Mouse (Mus musculus) spleen, postnatal 14 days (tissue): Measurements from ENCODE around the gene Nipal4.
A peak's percentile ranks its signal among the peaks of the same experiment; 100 is the strongest.

Source experiments
- DNase-seq, 2 experiments: peaks; one replicate each; pipeline ENCODE4 v3.0.0; 2021 to 2022; ENCODE audit warnings: low spot score in 2 of 2

The Nipal4 gene

DNA sequence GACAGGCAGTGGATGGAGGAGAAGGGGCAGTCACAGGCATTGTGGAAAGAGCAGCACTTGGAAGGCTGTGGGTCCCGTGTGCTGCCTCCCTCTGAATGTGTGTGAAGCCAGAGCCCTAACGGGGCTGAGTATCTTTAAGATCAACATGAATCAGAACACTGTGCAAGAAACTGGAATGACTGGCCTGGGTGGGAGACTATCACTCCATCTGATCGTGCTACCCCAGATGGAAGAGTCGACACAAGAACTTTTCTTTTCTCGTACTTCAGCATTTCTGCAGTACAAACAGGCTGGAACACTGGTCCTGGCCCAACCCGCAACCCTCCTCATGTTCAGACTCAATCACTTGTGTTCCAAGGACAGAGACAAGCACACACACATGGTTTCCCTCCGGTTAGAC, 2.2 kb upstream of the Nipal4 start:
- DNase-seq: no peak

DNA sequence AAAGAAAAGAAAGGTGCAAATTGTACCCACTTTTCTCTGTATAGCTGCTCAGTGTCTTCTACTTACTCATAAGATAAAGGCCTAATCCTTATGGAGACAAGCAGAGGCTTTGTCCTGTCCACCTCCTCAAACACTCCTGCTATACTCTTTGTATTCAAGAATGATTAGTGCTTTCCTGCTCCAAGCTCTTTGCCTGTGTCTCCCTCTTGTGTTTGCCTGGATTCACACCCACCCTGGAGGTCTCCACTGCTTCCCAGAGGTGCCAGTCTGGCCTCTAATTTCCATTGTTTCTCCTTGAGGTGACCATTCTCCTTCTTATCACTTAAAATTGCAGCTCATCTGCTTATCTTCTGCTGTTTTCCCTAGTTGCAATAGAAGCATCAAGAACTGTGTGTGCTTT, 8.8 kb downstream of the Nipal4 start:
- DNase-seq: no peak

DNA sequence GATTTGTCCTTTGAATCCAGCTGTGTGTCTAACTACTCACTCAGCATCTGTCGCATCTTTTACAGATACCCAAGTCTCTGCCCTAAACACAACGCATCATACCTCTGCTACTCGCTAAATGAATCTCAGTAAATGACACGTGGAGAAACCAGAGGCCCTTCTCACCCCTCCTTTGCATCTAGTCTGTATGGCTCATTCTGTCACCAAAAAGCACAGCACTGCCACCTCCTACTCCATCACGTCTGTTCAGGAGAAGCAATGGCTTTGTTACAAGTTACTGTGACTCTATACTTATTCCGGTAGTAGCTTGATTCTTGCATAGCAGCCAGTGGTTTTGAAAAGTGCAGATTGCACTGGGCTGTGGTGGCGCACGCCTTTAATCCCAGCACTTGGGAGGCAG, 9.4 kb downstream of the Nipal4 start:
- no peak for DNase-seq

- DNase-seq: no peak
Measured at GRCm38 (mm10) chr11:46146619-46147018, 19.7 kb downstream of the Nipal4 start.

DNA sequence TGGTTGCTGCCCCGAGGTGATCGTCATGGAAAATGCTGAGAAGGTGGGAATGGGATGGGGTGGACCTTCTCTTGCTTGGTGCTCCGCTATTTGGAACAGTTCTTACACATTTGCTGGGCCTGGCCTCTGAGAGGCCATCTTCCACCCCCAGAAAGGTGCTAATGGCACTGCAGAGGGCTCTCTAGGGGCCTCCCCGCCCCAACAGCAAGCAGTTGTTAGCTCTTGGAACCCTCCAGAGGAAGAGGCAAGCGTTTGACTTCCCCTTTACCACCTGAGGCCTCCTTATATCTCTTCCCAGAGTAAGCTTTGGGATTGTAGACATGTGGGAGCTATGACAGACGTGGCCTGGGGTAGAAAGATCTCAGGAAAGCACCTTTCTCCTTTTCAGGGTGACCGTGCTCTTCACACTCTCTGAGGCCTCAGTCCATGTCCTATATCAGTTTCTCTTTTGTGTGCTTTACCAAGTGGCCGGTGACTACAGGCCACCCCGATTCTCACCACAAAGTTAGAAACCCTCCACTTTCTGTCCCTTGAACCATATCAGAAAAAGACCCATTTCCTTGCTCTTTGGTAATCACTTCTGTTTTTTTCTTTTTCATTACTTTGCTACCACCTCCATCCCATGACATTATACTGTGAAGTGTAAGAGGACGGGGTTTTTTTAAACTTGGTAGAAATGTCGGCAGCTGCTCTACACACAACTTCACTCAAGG, 21.0 kb downstream of the Nipal4 start:
- peak in 1 of 2 experiments; percentile 22 for DNase-seq

GRCm38 (mm10) chr11:46143342-46143741, 23.0 kb downstream of the Nipal4 start:
- no peak for DNase-seq

GRCm38 (mm10) chr11:46134899-46135298, 31.4 kb downstream of the Nipal4 start:
- no peak for DNase-seq

GRCm38 (mm10) chr11:46131022-46131986, 35.0 kb downstream of the Nipal4 start:
- DNase-seq: no peak

- DNase-seq: peak; percentile 75 to 84
Measured at GRCm38 (mm10) chr11:46128548-46128945, 37.8 kb downstream of the Nipal4 start.

GRCm38 (mm10) chr11:46127621-46128547, 38.4 kb downstream of the Nipal4 start:
- DNase-seq: peak in 1 of 2 experiments; percentile 35

DNA sequence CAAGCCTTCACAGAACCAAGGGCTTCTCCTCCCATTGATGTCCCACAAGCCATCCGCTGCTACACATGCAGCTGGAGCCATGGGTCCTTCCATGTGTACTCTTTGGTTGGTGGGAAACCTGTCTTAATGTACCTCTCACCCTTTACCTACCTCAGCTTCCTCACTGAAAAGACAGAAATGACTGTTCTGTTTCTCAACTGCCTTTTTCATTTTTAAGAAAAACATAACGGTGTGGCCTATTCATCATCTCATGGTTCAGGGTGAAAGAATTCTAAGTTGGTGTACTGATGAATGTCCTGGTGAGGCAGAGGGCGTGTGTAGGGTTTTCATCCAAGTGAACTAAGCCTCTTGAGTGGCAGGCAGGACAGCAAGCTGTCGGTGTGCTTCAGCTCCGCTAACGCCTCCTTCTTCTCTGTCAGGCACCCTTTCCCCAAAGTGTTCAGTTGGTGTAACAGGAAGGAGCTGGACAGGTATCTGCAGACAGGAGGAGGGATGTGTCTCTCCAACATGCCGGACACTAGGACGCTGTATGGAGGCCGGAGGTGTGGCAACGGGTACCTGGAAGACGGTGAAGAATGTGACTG, 39.4 kb downstream of the Nipal4 start:
- no peak for DNase-seq

DNA sequence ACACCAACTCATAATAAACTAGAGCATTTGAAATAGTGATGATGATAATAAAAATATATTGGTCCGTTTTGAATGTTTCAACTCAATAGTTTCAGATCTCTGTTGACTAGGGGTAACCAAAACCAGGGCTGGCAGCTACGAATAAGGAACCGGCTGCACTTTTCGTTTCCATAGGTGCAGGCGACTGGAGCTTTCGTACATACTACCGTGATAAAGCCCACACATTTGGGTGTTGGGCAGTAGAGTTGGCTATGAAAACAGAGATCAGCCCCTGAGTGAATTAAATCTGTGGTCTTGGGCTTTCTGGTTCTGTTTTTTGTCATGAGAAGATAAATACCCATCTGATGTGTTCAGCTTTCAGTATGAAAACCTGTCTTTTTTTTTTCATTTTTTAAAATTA, 40.0 kb downstream of the Nipal4 start:
- DNase-seq: no peak

GRCm38 (mm10) chr11:46125835-46126229, 40.5 kb downstream of the Nipal4 start:
- DNase-seq: no peak

DNA sequence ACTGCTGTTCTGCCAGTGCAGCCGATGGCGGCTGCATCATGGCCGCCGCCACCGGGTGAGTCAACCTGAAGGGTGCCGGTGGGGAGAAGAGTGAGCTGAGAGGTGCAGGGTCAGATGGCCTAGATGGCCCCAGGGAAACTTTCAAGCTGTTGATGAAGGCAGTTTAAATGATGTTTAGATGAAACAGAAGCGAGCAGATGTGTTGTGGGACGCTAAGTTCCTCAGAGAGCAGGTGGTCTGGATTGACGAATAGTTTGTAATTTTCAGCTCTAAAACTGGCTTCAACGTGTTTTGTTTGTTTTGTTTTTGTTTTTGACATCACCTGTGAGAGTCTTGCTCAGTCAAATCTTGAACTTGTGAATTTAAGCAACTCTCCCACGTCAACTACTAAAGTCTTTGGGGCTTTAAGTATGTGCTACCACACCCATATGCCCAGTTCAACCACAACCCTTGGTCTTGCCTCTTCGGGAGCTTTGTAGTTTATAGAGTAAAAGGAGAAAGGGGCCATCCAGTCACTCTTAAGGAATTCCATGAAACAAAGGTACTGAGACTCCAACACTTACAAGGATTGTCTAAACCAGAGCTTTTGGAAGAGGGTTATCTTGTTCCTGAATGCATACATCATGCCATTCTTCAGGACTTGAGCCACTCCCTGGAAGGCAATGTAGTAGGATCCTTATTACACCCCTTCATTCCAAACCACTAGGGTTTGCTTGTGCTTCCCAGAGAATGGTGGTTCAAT, 41.0 kb downstream of the Nipal4 start:
- DNase-seq: no peak

DNA sequence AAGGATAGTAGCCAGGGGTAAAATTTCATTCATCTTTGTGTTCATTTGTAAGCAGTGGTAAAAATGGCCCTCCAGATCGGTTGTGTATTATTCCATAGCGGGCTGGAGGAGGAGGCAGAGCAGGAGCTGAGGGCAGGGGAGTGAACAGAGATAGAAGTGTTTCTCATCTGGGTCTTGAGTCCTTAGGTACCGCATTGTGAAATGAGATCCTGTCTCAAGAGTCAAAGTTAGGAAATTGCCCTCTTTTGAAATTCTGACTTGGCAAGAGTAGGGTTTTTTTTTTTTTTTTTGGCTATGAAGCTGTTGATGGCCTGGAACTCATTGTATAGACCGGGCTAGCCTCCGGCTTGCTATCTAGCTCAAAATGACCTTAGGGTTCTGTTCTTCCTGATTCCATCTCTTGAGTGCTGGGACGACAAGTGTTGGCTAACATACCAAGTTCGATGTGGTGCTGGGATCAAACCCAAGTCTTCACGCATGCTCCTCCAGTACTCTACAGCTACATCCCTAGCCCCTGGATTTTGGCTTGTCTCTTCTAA, 42.9 kb downstream of the Nipal4 start:
- no peak for DNase-seq

GRCm38 (mm10) chr11:46122875-46123274, 43.4 kb downstream of the Nipal4 start:
- no peak for DNase-seq

- DNase-seq: no peak
Measured at GRCm38 (mm10) chr11:46121666-46122065, 44.6 kb downstream of the Nipal4 start.

- no peak for DNase-seq
Measured at GRCm38 (mm10) chr11:46120084-46120483, 46.2 kb downstream of the Nipal4 start.

GRCm38 (mm10) chr11:46119624-46120023, 46.7 kb downstream of the Nipal4 start:
- no peak for DNase-seq

- DNase-seq: no peak
Measured at GRCm38 (mm10) chr11:46116510-46116909, 49.8 kb downstream of the Nipal4 start.
